Mouse (Mus musculus) ES-E14 (cell line): ENCODE data around the gene Col1a2.

ENCODE experiments used
- CHD2 ChIP-seq: IDR thresholded peaks from 2 replicates; pipeline ENCODE4 v1.6.1; 2014; ENCODE audit warnings: mild to moderate bottlenecking, low read depth, low read length, inconsistent platforms
- HCFC1 ChIP-seq: IDR thresholded peaks from 2 replicates; pipeline ENCODE4 v1.6.1; 2012; ENCODE audit warnings: low read length, inconsistent platforms, borderline replicate concordance; ENCODE audit not compliant: insufficient read depth
- MAFK ChIP-seq: IDR thresholded peaks from 2 replicates; pipeline ENCODE4 v1.6.1; 2014; ENCODE audit warnings: mild to moderate bottlenecking, low read depth, low read length, inconsistent platforms; ENCODE audit not compliant: insufficient read depth

- TF ChIP-seq CHD2 (no peak), HCFC1 (no peak), MAFK (no peak)
Measured at GRCm38 (mm10) chr6:4514671-4515070, 10.1 kb downstream of the Col1a2 start.
